Mouse (Mus musculus) G1E (cell line): ENCODE data around the gene Taldo1.

Experiments used
- CTCF ChIP-seq: IDR thresholded peaks from 2 replicates; pipeline ENCODE4 v1.5.1; 2012; ENCODE audit warnings: low read depth, low read length, inconsistent platforms, mixed read lengths
- POLR2AphosphoS5 ChIP-seq: IDR thresholded peaks from 2 replicates; pipeline ENCODE4 v1.6.1; 2012; ENCODE audit warnings: low read depth, low read length, inconsistent platforms; ENCODE audit not compliant: insufficient replicate concordance

GRCm38 (mm10) chr7:141373611-141374010 lies 18.4 kb upstream of the Taldo1 start:
- no peak for TF ChIP-seq CTCF
- TF ChIP-seq POLR2AphosphoS5: no peak
